Mouse (Mus musculus) retina, postnatal 1 day (tissue): Measurements from ENCODE around the gene Pdlim5.

Experiments
- DNase-seq: peaks from one replicate; pipeline ENCODE4 v3.0.0-alpha.2; 2012

Gene Pdlim5

DNA sequence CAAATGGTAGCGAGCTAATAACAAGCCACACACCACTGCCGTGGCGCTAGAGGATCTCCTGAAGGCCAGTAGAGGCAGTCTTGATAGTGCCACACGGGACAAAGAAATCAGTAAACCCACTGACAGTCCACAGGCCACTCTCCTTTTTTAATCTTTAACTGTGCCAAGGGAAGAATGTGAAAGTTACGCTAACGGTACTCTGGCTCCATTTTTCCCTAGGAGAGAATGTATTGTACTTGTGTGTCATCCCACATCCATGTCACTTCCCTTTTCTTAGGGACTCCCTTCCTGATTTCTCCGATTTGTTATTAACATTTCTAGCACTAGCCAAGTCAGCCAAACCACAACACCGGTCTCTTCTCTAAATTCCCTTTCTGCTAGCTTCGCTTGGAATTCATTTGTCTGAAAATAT, 1.5 kb downstream of the Pdlim5 start:
- DNase-seq: peak; percentile 34

DNA sequence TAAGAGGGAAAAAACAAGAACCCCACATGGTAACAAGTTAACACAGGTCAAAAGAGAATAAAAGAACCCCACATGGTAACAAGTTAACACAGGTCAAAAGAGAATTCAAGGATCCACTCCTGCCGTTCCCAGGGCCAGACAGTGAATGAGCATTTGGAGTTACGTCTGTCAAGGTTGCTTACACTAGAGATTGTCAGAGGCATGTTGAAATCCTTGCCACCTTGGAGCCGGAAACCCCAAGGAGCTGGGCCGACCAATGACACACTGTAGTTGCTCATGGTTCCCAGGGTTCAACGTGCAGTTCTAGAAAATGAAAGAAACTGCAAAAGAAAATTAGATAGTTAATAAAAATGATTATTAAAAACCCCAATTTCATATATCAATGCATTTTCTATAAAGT, 4.0 kb downstream of the Pdlim5 start:
- DNase-seq: no peak

DNA sequence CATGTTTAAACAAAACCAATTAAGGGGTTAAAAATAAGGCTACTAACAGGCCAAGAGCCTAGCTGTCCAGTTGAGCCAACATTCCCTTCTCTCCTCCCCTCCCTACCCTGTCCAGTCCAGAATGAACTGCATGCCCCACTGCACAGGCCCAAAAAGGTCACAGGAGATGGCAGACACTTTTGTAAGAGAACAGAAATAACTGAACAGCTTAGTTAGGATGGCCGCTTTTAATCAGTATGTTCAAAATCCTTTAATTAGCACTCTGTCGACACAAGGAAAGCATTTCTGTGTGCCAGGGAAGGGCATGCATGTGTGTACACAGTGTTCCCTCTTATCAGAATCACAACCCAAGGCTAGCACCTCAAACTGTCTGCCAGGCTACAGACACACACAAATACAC, 5.2 kb downstream of the Pdlim5 start:
- peak; percentile 73 for DNase-seq

DNA sequence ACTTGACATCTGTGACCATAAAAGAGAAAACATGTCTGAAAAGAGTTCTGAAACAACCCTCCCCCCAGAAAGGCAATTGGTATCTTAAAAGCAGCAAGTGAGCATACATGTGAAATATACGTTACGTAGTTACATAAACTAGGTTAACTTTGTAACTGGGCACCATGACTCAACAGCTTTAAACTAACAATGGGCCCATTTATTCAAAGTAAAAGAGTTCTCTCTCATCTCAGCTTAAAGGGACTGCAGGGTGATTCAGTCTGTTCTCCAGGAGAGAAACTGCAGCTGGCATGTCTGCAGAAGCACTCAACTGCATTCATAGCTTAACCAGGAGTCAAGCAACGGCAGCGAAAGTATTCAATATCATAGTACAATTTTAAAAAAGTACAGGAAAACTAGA, 7.3 kb downstream of the Pdlim5 start:
- DNase-seq: peak; percentile 30

DNA sequence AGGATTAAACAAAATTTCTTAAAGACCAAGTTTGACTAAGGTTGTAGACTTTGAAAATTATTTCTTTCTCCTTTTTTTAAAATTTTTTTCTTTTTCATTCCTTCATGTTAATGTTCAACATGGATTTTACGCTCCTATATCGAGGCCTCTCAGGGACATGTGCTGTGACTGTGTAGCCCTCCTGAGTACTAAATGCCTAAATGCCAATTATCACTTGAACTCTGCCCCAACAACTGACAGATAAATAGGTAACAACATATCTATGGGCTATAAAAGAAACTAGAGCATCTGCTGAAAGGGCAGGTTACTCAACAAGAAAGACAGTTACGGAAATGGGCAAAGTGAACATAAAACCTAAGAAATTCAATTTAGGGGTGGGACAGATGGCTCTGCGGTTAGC, 9.0 kb downstream of the Pdlim5 start:
- DNase-seq: no peak

DNA sequence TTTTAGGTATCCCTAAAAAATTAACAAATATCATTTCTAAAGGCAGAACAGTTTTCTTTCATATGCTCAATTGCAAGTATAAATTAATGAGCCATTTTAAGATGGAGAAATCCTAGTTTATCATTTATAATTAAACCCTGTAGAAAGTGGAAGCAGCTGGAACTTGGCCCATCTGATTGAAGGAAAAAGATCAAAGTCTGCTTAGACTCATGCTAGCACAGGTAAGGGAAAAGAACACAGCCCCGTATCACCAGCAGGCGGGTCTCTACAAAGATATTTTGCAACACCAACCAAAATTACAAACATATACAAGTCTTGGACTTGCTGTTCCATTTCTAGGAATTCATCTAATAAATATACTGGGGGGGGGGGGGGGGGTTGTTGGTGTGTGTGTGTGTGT, 9.8 kb downstream of the Pdlim5 start:
- no peak for DNase-seq

DNA sequence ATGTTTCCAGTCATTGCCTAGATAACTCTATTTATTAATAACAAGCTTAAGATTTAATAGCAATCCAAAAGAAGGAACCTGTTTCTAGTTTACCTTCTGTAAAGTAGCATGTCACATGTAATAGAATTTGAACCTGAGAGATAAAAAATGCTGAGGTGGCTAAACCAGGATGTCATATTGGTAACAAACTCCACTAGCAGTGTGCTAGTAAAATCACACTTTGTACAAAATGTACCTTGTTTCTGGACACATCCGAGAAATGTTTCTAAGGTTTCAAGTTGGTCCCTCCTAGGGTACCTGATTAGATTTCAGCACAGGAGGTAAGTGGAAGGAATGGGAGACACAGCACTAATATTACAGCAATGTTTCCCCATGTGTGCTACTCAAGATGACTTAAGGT, 18.9 kb downstream of the Pdlim5 start:
- no peak for DNase-seq

DNA sequence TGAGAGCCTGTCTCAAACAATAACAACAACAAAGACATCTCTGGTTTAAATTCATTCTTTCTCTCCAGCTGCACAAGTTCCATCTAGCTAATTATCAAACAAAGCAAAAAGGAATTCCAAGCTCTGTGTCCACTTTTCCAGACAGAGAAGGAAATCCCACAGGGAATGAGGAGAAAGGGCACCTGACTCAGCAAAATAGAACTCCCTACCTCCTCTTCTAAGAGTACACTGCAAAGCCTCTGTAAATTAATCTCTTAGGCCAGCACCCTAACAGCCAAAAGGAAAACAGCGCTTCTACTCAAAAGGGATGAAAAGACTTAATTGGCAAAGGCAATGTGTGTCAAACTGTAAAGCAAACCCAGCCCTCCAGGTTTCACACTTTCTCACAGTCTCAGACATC, 20.4 kb downstream of the Pdlim5 start:
- DNase-seq: peak; percentile 34

DNA sequence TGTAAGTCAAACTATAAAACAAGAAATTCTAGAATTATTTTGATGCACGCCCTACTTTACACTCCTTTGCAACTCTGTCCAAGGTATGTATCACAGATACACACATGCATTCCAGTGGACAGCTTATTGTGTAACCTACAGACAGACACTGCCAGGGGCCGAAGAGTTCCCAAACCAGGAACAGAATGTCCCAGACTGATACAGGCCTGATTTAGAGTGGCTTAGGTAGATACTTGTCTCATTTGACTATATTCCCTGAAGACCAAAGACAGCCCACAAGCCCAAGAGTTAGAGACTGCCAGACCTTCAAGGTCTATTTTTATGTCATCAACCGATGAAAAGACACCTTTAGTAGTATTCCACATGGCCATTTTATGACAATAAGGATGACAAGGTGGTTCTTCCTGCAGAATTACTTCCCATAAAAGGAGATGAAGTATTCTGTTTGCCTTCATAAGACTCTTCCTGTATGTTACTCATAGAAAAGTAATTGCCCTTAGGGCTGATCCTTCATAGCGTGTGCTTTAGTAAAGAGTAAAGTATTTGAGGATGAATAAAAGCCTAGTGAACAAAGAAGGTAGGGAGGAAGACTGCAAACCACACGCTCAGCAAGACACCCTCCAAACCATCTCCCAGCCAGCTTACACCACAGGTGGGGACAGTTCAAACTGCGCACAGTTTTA, 22.9 kb downstream of the Pdlim5 start:
- DNase-seq: no peak

DNA sequence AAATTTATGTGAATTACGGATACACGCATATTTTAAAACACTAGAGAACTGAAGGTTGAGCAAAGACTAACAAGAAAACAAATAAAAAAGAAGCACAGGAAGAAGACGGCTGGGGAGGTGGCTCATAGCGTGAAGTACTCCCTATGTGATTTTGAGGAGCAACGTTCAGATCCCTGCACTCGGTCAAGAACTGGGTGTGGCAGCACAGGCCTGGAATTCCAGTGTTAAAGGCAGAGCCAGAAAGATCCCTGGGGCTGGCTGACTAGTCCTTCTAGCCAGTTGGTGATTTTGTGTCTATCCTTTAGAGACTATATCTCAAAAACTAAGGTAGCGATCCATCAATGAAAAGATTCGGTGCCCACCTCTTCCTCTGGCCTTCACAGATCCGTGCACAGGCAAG, 27.1 kb downstream of the Pdlim5 start:
- DNase-seq: no peak

DNA sequence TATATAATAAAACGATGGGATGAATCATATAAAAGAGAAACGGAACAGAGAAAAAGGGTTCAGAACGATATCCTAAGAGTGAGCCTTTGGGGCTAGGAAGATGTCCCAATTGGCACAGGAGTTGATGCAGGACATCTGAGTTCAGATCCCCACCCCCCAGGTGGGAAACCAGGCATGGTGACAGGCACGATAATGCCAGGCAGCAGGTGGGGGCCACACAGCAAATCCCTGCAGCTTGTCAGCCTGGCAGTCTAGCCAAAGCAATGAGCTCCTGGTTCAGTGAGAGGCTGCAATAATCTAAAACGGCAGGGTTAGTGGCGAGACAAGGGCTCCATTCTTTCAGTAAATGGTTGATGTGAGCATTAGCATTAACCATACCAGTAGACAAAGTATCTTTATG, 33.4 kb downstream of the Pdlim5 start:
- DNase-seq: peak; percentile 11

DNA sequence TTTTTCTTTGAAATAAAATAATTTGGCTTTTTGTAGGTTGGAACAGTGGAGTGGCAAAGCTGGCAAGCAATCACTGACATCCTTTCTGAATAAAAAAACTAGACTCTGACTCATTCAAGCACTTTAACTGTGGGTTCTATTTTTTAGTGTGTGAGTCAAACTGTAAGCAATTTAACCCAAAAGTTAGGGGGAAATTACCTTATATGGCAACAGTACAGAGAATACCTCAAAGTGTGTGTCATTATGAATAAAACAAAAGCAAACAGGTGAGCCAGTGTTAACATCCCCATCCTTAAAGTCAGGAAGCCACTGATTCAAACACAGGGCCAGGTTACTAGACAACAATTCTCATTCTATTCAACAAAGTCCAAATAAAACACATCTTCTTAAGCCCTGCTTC, 36.5 kb downstream of the Pdlim5 start:
- DNase-seq: no peak

DNA sequence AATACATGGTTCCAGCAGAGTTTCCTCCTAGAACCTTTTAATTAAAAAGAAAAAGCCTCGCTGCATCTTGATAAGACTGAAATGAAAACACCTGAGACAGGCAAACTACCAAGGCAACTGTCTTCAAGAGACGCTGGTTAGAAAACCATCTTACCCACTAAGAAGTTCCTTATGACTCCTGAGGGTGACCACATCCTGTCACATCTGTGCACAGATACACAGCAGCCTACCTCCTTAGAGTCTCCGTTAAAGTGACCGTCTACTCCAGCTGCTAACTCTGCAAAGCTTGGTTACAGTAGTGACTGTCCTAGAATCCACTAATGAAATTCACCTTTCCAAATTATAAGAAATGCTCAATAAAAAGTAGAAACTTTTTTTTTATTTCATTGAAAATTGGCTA, 38.8 kb downstream of the Pdlim5 start:
- DNase-seq: no peak

DNA sequence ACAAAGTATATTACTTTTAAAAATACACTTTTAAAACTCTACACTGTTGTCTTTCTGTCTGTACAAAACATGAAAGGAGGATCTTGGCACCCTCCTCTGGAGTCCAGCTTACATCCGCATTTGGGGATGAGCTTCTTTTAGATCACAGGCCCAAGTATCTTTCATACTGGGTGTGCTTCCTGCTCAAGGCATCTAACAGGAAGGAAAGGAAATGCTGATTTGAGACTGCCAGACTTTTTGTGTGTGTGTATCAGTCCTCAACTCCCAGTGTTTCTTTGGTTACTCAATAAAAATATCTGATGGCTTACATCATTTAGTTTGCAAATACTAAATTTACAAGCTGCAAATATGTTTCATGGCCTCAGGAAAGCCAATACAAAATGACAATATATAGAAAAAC, 42.3 kb downstream of the Pdlim5 start:
- DNase-seq: no peak

DNA sequence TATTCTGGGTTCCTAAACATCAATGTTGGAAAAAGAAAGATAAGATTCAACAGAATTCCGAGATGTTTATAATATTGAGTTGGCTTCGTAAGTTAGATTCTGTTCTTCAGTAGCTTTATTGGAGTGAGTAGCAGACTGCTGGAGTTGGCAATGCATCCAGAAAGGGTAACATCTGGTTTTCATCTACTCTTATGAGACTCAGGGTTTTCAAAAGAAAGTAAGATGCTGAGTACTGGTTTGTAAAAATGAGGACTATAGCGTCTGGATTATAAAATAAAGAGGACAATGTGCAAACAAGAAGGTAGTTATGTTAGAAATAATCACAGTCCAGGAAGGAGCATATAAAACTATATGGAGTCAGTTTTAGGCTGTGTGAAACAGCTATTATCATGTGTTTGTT, 45.0 kb downstream of the Pdlim5 start:
- no peak for DNase-seq

DNA sequence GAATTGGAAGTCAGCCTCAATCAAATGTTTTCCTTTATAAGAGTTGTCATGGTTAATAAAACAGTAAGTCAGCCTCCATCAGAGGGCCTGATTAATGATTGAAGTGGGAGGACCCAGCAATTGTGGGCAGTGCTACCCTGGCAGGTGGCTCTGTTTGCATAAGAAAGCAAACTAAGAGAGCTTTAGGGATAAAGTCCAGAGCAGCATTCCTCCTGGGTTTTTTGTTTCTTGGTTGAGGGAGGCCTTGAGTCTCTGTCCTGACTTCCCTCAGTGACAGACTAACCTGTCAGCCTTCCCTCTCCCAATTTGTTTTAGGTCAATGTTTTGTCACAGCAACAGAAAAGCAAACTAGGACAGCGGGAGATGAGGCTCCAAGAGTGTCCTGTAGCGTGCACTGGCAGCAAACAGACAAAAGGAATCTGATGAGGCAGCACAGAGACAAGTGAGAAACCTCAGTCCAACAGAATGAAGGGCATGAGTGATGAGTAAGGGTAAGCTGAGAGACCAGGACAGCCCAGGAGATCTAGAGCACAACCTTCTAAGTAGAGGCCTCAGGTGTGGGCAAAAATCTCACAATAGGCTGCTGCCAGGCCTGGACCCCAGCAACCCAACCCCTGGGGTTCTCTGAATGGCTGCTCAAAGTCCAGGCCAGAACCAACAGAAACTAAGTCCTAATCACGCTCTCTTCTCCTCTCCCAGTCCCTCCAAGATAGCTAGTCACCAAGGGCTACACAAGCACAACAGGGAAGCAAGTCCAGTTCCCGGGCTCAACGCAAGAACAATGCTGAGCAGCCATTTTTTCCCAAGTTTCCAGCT, 46.5 kb downstream of the Pdlim5 start:
- no peak for DNase-seq

DNA sequence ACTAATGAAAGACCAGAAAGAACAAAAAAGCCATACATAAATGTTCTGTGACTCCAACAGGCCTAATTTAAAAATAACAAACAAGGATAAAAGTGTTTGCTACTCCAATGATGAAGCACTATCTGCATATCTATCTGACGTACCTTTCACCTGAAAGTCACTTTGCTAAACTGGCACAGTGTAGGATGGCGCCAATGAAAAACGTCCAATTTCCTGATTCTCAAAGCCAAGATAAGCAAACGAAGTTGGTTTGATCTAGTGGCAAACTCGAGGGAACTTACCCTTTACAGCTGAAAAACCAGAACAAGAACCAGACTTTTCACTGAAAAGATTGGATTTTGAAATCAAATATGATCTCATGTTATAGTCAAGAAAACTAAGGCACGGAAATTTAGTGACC, 49.2 kb downstream of the Pdlim5 start:
- no peak for DNase-seq

DNA sequence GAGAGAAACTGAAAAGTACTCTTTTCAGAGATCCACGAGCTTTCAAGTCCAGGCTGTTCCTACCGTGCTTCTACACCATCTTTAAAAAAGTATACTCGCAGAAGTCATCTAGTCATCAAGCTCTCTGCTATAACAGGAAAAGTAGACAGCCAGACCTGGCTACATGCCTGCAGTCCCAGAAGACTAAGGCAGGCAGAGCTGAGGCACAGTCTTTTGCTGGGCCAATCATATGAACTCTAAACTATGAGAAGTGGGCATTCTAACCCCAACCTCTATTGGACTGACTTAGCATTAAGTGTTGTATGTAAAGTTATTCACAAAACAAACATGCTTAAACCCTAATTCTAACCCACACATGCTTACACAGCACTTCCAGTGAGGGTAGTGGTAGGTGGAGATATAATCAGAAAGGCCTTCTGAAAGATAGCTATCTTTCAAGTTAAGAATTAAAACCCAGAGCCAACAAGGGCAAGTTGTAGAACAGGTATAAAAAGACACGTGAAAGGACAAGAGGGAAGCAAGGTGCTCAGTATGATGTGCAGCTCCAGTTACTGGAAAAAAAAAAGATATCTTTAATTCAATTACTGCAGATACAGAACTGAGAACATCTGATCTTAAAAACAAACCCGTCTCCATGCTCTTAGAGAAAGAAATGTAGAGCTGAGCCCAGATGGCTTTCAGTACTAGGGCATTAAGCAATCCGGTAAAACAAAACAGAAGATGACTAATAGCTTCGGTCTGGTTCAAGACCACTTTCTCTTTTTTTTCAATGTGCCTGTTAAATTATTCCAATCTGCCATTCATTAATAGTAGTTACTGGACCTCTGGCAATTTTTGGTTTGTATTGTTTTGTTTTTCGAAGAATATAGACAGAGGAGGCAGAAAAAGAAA, 50.0 kb downstream of the Pdlim5 start:
- no peak for DNase-seq

DNA sequence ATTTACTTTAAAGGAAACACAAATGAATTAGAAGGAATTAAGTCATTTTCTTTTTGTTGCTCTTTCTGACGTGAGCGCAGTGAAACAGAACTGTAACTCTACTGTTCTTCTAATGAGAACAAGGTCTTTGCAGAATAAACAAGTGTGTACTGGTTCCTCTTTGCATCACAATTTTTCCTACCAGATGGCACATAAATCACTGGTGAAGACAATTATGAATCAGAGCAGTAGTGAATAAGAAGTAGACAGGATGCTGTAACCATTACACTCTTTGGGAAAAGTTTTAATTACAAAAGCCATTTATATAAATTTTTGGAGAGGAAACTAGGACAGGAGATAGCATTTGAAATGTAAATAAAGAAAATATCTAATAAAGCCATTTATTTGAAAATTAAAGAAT, 51.7 kb downstream of the Pdlim5 start:
- DNase-seq: no peak

DNA sequence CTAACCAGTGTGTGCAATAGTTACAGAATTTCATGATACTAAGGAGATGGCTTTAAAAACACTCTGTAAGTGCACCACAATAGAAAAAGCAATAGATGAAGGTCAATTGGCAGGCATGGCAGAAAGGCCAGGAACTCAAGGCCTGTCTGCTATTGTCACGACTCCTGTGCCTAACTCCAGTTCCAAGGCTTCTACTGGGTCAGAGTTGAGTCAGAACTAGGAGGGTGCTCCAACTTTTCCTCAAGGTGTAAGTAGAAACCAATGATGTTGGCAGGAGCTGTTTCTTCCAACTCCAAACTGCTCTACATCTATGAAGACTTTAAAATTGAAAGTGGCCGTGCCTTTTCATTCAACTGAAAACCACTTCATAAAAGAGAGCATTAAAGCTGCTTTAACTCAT, 54.8 kb downstream of the Pdlim5 start:
- no peak for DNase-seq

DNA sequence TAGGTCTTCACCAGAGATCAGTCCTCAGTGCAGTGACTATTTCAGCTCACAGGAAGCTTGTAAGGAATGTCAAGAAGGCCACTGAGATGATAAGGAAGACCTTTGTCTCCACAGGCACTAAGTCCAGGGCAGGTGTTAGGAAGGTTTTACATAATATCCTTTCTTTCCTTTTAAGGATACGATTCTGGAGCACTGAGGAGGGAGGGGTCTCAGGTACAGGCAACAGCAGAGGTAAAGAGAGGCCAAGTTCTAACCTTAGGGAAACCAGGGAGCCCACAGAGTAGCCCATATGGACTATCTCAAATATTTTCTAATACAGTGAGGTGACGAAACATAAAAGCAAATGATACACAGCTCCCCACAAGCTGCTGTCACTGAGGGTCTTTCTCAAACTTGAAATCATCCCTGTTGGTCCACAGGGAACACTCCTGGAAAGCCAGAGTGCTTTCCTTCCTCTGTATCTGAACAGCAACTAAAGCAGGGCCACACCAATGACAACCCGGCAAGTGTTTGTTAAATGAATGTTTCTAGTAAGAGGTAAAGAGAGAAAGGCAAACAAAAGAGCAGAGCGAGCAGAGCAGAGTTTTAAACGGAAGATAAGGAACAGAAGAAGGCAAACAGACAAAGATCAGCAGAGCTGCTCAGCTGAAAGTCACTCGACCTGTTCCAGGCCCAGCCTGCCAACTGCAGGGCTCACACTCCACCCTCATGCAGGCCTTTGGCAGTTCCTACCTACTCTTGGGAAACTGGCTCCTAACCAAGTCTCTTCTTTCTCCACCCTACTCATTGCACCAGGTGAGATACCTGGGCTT, 55.9 kb downstream of the Pdlim5 start:
- no peak for DNase-seq

DNA sequence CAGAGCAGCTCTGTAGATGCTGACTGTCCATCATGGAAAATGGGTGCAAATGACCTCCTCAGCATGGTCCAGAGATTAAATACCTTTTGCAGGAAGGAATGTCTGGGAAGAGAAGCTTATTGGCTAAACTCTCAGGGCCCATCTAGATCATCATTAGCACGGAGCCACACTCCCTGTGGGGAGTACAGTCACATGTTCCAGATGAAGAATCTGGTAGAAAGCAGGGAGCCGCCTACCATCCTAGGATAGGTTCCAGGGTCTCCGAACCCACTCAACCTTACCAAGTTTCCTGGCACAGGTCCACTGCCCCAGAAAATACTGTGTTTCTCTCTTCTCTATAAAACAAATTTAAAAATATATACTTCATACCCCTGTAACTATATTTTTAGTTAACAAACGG, 57.4 kb downstream of the Pdlim5 start:
- no peak for DNase-seq

DNA sequence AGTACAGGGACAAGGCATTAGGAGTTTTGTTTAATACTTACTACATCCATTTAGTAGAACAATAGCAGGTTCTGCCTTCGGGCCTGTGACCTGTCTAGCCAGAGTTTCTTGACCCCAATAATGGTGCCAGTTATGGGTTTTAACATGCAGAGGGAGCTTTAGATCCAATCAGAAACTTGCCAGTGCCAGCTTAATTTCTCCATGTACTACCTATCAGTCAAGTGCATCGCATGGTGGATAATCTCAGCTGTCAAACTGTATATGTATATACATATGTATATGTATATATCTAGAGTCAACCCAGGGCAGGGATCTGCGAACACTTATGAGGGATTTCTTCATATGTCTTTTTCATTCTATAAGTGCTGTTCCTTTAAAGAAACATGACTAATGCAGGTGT, 61.0 kb downstream of the Pdlim5 start:
- DNase-seq: no peak
